Mouse (Mus musculus): ENCODE data around the gene Tmem159. TPM values are rescaled to one million over a fixed set of nuclear protein-coding genes. Genes with fewer than 3 reads are reported as not detected.

Gene Tmem159
- polyA plus RNA-seq, 2 experiments from 2014 or later: 9.2 to 10.3 TPM

DNA sequence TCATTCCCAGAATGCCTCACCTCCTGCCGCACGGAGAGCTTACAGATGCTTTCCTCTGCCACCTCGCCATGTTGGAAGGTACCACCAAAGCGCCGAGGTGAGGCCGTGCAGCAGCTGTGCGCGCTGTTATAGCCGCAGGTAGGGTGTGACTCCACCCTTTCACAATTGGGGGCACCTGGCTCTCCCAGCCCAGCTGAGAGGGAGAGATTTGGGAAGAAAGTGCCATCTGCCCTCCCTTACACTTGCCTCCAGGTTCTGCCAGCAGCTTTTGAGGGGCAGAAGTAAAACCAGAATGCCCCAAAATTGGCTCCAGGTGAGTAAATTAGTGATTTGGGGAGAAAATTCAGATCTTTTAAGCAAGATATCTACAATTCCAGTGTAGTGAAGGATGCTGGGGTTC is 43.0 kb downstream of the Tmem159 start, which contains the start of gene Zp2:
TSS of gene Zp2 (minus strand) at position 101 of the 400 bp plus-strand sequence.
- ATAC-seq: no peak

GRCm38 (mm10) chr7:120150257-120150656 is 48.1 kb downstream of the Tmem159 start:
- ATAC-seq: no peak

DNA sequence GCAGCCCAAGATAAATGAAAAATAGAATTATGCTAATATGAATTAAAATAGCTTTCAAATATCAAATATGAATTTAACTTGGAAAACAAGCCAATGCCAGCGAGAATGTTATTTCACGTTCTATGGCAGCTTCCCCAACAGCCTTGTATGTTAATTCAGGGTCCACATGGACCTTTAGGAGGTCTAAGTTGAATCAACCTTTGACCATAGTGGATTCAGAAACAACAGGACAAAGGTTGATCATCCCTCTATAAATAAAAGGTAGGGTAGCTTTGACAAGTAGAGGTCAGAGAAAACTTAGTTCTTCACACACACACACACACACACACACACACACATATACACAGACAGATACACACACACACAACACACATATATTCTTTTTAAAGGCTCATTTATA is 48.7 kb downstream of the Tmem159 start:
- no peak for ATAC-seq

DNA sequence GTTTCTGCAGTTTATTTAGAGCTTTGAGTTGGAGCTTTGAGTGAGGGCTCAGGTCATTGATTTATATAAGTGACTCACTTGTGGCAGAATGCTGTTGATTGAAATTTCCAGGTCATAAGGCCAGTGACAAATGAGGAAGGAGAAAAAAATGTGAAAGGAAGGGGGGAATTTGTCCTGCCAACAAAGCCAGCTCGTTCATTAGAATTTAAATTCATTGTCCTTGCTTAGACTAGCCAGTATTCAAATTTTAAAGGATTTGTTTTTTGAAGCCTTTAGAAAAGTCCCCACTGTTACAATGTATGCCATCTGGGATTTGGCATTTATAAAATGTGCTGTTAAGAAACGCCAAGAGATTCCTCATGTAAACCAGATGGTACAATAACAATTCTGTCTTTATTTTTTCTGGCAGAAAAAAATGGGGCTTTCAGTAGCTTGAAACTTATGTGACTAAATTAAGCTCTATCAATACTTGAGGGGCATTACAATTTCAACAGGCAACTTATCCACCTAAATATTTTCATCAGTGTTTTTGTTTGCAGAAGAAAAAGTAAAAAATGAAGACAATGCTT is 54.8 kb downstream of the Tmem159 start:
- no peak for ATAC-seq

DNA sequence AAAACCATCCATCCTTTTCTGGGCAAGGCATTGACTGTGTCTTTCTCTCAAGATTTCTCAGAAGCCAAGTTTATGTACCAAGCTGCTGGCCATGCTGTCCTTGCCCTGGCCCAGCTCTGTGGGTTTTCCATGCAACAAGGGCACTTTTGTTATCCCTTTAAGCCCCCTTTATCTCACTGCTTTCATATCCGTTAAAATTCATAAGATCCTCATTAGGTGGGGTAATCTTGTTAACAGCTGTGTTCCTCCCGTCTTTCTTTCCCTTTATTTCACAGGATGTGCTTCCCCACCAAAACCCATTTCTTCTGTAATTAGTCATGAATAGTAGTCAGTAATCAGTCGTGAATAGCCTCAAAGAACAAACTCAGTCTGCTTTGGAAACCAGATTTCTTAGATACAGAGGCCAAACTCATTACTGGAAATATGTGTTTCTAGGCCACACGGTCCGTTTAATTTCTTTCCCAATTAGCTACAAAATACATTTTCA is 55.5 kb downstream of the Tmem159 start:
- no peak for ATAC-seq

DNA sequence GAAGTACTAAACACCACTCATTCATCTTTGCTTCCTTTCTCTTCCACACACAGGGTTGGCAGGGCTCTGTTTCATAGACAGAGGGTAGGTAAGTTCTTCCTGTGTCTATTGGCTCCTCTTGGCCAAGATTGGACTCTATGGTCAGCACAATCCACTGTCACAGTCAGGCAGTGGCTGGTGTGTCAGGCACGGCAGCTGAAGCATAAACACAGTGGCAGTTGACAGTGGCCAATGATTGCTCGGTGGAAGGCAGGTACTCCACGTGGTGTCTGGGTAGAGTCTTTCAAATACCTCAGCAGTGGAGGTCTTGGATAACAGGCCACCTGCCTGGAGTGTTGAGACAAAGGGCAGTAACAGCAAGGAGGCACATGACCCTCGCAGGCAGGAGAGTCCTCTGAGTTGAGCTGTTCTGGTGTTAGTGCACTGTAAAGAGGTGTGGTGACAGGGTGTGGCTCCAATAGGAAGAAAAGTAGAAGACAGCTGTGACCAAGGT is 56.0 kb downstream of the Tmem159 start:
- ATAC-seq: no peak

DNA sequence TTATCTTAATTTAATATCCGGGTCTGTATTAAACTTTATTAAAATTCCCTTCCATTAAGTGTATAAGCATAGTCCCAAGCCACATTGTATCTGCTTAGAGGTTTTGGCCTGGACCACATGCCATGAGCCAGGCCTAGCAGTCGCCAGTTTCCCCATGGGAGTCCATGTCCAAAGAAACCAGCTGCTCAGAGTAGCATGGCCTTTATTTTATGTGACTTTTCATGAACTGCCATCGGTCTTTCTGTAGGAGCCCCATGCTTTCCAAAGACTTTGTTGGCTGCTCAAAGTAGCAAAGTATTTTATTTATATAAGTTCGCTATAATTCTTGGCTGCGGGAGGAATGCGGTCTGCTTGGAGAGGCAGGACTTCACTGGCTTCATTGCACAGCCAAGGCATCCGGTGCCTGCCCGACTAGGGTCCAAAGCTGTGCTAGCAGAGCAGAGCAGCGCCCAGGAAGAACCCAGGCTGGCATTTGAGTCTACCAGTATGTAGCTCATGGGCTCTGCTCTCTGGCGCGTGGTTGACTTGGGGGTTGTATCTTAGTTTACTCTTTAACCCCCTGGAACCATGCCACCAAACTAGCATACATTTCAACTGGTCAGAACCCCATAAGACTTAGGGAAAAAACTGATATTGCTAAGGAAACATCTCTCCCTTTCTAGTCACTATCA is 61.6 kb downstream of the Tmem159 start:
- ATAC-seq: no peak

Other genes with a start within 250 kb of the Tmem159 start
- gene Lyrm1, start 206.5 kb upstream of the Tmem159 start, polyA plus RNA-seq (2017; shearing (Covaris generic)): 10 to 100 TPM; 17.3 to 25.6 TPM
- 10 to 100 TPM in 1 of 2 experiments, 1 to 10 TPM in 1; 7.0 to 13.8 TPM for gene Dcun1d3, start 206.1 kb upstream of the Tmem159 start, polyA plus RNA-seq (2017; shearing (Covaris generic))
- not detected for gene Dnah3, start 7.1 kb upstream of the Tmem159 start, polyA plus RNA-seq (2017; shearing (Covaris generic))
- gene Zp2, start 42.9 kb downstream of the Tmem159 start, polyA plus RNA-seq (2017; shearing (Covaris generic)): not detected
- gene Anks4b, start 71.5 kb downstream of the Tmem159 start, polyA plus RNA-seq (2017; shearing (Covaris generic)): not detected
- gene Crym, start 99.8 kb downstream of the Tmem159 start, polyA plus RNA-seq (2017; shearing (Covaris generic)): not detected
- gene Abca14, start 101.6 kb downstream of the Tmem159 start, polyA plus RNA-seq (2017; shearing (Covaris generic)): not detected
- gene Abca15, start 226.3 kb downstream of the Tmem159 start, polyA plus RNA-seq (2017; shearing (Covaris generic)): not detected